Mouse (Mus musculus) gonadal fat pad, adult 2 months (tissue): ENCODE data around the gene Podxl2. TPM values are rescaled to one million over a fixed set of nuclear protein-coding genes. Genes with fewer than 3 reads are reported as not detected.

ENCODE experiments used
- DNase-seq: peaks from one replicate; pipeline ENCODE4 v3.0.0-alpha.2; 2012; ENCODE audit warnings: low read depth
- polyA plus RNA-seq: library from polyadenylated mRNA; depleted of rRNA; stranded (reverse); fragments of >200 nt; gene quantifications from 2 replicates; pipeline ENCODE4 v1.2.3, GENCODE M21; 2012; rRNA removed

Gene Podxl2
- polyA plus RNA-seq, 1 experiment, result 38.2 TPM

- DNase-seq, result no peak
Measured at GRCm38 (mm10) chr6:88803051-88803450, 71.8 kb downstream of the Podxl2 start.

GRCm38 (mm10) chr6:88800735-88801134 is 74.1 kb downstream of the Podxl2 start:
- no peak for DNase-seq

- no peak for DNase-seq
Measured at GRCm38 (mm10) chr6:88800191-88800590, 74.7 kb downstream of the Podxl2 start.

GRCm38 (mm10) chr6:88794561-88794971 is 80.3 kb downstream of the Podxl2 start:
- no peak for DNase-seq

GRCm38 (mm10) chr6:88793872-88794271 is 81.0 kb downstream of the Podxl2 start:
- DNase-seq, result no peak

GRCm38 (mm10) chr6:88793243-88793642 is 81.6 kb downstream of the Podxl2 start:
- no peak for DNase-seq

Other genes starting within 250 kb of the Podxl2 start
- gene Kbtbd12, start 237.1 kb downstream of the Podxl2 start, polyA plus RNA-seq, result 0.60 and 1.0 TPM in 2 replicates
- gene Mgll, start 150.6 kb downstream of the Podxl2 start, polyA plus RNA-seq, result 571 and 840 TPM in 2 replicates
- gene Abtb1, start 33.1 kb downstream of the Podxl2 start, polyA plus RNA-seq, result 52.3 and 69.0 TPM in 2 replicates
- gene Mcm2, start 23.7 kb upstream of the Podxl2 start, polyA plus RNA-seq, result 14.5 and 16.7 TPM in 2 replicates
- 120 and 140 TPM in 2 replicates for gene Tpra1, start 27.2 kb upstream of the Podxl2 start, polyA plus RNA-seq